Mouse (Mus musculus): ENCODE measurements at regions not wholly inside any gene's neighbourhood (a gene's known extent, or its start where the extent isn't known, plus 50 kb on each side); places are given as distances from the start of the nearest gene placed in this dataset.

DNA sequence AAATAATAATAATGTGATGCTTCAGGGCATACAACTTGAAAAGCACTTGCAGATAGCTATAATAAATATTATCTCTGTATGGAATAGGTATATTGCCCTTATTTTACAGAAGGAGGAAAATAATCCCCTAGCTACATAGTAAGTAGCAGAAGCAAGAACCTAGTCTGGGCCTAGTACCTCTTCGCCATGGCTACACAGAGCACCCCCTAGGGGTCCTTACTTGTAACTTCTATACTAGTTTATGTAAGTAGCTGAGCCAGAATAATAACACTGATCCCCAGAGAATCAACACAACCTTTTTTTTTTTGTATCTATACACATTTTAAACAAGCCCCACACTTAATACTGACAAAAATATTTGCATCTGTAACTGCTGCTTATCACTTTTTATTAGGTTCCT, 55.6 kb upstream of the Ndufb6 start:
- no peak for TF ChIP-seq POU5F1 (IDR thresholded peaks at IDR 0.05; ENCODE audit: borderline replicate concordance, low read length)
- TF ChIP-seq CTCF (conservative IDR thresholded peaks at IDR 0.05; ENCODE audit: low read length), result peak; percentile 37
- no peak for TF ChIP-seq NANOG (IDR thresholded peaks at IDR 0.05; ENCODE audit: borderline replicate concordance, low read length)
